Mouse (Mus musculus) mouse trophoblast stem cell (cell line): Measurements from ENCODE around the gene Hnrnph3.

Experiments
- in situ Hi-C, 2 experiments: fragments of 300-500 bp; cut with MseI, MboI; formaldehyde crosslinking; loops; 2 replicates in 1 of 2; 3 replicates in 1 of 2; pipeline ENCODE4 v1.15.1; 2025

Gene Hnrnph3

DNA sequence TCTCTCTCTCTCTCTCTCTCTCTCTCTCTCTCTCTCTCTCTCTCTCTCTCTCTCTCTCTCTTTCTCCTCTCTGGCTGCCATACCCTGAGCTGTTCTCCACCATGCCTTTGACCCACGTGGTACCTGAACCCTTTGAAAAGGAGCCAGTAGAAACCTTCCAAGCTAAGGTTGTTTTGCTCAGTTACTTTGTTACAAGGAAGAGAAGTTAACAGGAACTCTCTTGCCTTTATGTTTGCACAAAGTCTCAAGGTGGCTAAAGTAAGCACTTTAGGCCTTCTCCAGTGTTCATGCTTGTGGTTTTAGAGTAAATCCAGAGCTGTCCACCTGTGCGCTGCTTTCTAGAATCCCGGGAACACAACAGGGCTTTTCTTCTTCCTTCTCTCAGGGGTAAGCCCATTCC lies 8.2 kb upstream of the Hnrnph3 start:
- in situ Hi-C loops: no loop called here

GRCm38 (mm10) chr10:63028396-63028795 lies 4.4 kb upstream of the Hnrnph3 start:
- in situ Hi-C loops: no loop called here

DNA sequence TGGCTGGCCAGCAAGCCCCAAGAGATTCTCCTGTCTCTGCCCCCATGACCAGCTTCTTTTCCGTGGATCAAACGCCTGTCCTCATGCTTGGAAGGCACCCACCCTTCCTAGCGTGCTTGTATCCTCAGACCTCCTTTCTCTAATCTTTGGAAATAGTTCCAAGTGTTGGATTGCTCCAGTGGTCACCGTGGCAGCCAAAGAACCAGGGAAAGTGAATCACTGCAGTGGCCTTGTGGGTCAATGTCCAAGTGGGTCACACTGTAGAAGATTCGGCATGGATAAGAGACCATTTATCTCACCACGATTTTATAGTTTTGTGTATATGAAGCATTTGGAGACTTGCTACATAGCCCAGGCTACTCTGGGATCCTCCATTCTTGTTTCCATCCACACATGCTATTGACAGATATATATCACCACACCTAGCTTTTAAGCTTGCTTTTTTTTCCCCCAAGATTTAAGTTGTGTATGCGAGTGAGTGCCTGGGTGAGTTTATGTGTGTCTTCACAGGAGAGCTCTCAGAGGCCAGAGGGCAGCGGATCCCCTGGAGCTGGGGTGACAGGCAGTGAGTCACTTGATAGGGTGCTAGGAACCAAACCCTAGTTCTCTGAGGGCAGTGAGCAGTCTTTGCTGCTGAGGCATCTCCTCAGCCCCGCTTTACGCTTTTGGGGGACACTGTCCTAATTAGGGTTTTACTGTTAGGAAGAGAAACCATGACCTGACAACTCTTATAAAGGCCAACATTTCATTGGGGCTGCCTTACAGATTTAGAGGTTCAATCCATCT lies 3.6 kb upstream of the Hnrnph3 start:
- in situ Hi-C loops: no loop called here

DNA sequence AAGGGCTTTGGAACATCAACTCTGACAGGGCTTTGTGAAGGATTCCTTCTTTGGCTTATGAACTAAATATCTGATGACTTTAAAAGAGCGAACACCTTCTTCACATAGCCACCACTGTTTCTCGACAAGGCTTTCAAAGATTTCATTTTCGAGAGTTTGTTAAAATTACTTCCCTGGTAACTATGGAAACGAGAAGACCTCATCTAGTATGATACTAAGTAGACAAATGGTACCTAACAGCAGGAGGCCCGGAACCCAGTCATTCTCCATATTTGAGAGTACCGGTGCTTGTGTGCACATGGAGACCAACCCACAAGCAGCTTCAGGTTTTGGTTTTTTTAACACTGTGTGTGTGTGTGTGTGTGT lies 2.8 kb upstream of the Hnrnph3 start:
- in situ Hi-C loops: no loop called here

DNA sequence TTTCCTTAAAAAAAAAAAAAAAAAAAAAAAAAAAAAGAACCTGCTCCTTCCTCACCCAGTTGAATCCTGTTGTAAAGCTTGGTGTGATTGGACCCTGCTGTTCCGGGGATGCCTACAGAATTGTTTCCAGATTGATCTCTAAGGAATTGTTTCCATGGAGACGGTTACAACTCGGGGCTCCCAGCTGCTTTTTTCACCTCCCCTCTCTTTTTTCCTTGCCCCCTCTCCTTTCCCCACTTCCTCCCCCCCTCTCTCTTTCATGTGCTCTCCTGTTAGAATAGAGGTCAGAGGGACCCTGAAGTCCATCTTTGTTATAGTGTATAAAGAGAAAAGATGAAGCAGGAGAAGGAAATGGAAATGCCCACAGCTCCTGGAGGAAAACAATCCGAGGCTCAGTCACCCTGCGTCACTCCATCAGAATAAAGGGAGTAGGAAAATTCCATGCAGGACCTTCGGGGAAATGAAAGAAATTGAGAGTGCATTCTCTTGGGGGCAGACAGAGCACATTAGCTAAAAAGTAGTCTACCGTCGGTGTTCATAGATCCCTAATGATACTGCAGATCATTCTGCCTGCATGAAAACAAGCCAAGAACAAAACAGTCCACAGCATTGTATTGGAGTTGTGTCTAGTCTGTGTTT lies 2.3 kb upstream of the Hnrnph3 start:
- in situ Hi-C loops: no loop called here

- in situ Hi-C loops: no loop called here
These were observed 1.5 kb upstream of the Hnrnph3 start for GRCm38 (mm10) chr10:63025491-63026011.

GRCm38 (mm10) chr10:63025016-63025415 lies 999 bp upstream of the Hnrnph3 start:
- in situ Hi-C loops: no loop called here

- in situ Hi-C loops: no loop called here
These were observed 528 bp upstream of the Hnrnph3 start for GRCm38 (mm10) chr10:63024580-63024910.

DNA sequence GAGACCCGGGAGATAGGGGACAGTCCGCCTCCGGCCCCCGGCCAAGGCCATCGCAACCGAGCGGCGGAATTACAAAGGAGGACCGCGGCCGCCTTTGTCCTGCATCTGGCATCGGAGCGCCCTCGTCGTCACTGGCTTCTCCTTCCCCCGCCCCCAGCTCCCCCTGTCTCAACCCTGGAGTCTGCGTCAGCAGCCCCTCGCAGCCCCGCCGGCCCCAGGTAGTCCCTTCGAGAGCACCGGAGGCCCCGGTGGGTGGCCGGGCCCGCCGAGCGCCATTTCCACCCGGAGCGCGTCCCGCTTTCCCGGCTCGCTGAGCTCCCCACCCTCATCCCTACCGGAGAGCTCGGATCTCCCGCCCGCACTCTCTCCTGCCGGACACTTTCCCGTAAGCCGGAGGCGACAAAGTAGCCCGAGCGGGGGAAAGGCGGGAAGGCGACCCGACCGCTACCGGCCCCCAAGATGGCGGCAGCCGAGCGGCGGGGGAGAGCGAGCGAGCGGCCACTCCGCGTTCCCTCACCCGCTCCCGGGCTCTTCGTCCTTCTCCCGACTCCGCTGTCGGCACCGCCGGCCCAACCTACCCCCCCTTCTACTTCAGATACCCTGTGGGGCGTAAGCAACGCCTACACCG lies 782 bp downstream of the Hnrnph3 start:
- in situ Hi-C loops: no loop called here

DNA sequence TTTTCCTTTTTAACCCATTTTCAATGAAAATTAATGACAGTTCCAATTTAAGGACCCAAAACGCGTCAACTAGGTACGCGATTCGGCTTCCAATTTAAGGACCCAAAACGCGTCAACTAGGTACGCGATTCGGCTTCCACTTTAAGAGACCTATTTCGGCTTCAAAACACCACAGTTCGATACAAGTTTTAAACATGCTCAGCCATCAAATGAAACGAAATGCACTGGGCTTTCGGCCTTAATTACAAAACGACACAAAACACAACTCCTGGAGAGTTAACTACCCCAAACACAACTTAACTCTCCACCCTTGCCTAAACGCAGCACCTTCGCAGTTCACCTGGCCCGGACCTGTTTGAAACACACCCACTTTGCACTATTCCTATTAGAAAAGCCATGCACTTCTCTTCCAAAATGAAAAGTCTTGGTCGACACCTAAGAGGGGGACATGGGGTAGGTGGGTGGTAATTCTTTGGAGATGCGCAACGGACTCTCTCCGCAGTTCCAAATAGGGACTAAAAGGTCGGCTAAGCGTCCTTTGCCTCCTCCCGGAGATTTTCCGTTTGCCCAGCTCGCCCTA lies 1.4 kb downstream of the Hnrnph3 start:
- in situ Hi-C loops: no loop called here

- in situ Hi-C loops: no loop called here
These were observed 2.3 kb downstream of the Hnrnph3 start for GRCm38 (mm10) chr10:63021702-63022101.

DNA sequence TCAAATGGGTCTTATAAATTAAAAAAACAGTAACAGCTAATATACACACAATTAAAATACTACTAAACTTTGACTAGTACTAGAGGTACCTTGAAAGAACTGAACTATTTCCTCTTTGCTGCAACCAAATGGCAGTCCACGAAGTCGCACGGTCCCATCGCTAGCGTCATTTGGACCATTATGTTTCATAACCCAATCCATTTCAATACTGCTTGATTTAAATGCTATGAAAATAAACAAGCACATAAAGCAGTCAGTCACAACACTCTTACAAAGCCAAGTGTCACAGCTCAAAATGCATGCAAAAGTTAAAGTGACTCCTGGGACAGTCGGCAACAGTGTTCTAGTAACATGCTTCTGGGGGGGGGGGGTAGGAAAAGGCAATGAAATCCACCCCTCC lies 4.7 kb downstream of the Hnrnph3 start:
- in situ Hi-C loops: no loop called here

GRCm38 (mm10) chr10:63014168-63014567 lies 9.8 kb downstream of the Hnrnph3 start:
- in situ Hi-C loops: no loop called here

- in situ Hi-C loops: no loop called here
These were observed 10.5 kb downstream of the Hnrnph3 start for GRCm38 (mm10) chr10:63013476-63013875.

- in situ Hi-C loops: no loop called here
These were observed 12.5 kb downstream of the Hnrnph3 start for GRCm38 (mm10) chr10:63011556-63011955.

GRCm38 (mm10) chr10:63010268-63010667 lies 13.7 kb downstream of the Hnrnph3 start:
- in situ Hi-C loops: no loop called here

DNA sequence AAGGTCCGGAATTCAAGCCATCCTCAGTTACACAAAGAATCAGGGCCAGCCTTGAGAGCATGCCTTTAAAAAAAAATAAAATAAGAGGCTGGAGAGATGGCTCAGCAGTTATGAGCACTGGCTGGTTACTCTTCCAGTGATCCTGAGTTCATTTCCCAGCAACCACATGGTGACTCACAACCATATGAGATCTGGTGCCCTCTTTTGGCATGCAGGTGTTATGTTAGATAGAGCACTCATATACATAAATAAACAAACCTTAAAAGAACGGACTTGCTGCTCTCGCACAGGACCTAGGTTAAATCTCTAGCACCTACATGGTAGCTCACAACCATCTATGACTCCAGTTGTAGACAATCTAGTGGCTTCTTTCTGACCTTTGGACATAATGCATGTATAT lies 15.8 kb downstream of the Hnrnph3 start:
- in situ Hi-C loops: no loop called here

DNA sequence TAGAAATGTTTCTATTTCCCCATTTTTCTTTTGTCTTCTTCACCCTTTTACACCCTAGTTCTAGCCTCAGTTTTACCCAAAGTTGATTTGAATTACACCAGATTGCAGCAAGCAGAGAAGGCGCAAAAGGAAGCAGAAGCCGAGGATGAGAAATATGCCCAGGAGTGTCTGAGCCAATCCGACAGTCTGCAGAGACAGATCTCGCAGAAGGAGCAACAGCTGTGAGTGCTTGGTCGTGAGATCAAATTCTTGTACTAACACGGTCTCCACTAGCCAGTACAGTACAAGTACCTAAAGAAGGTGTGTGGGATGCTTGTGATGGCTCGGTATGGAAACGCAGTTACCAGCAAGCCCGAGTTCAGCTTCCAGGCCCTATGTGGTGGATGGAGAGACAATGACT lies 19.5 kb downstream of the Hnrnph3 start:
- in situ Hi-C loops: no loop called here

GRCm38 (mm10) chr10:63003252-63003651 lies 20.8 kb downstream of the Hnrnph3 start:
- in situ Hi-C loops: no loop called here

DNA sequence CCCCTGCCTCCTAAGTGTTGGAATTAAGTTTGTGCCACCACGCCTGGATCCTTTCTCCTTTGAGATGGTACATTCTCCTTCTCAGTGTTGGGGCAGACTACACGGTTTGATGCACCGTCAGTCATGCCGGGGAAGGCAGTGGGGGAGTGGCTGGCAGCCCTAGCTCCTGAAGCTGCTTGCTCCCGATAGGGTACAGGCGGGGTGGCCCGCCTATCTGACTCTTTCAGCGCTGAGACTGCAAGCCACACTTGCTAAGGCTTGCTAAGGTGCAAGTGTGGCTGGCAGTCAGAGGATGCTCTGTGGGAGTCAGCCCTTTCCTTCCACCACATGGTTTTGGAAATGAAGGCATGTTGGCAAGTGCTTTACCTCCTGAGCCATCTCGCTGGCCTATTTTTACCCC lies 23.4 kb downstream of the Hnrnph3 start:
- in situ Hi-C loops: no loop called here

- in situ Hi-C loops: no loop called here
These were observed 30.0 kb downstream of the Hnrnph3 start for GRCm38 (mm10) chr10:62993991-62994390.

GRCm38 (mm10) chr10:62990636-62991035 lies 33.4 kb downstream of the Hnrnph3 start:
- in situ Hi-C loops: no loop called here

DNA sequence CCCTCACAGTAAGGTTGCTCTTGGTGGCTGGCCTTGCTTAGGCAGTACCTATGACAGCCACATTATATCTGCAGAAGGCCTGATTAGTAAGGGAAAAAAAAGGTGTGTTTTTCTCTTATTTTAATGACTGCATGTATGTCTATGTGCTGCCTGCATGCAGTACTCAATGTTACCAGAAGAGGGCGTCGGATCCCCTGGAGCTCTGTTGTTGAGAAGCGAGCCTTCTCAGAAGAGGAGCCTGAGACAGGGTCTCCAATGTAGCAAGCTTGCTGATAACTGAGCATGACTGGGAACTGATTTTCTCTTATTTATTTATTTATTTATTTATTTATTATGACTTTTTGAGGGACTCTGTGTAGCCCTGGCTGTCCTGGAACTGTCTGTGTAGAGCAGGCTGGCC lies 36.7 kb downstream of the Hnrnph3 start:
- in situ Hi-C loops: no loop called here
